Mouse (Mus musculus): Measurements from ENCODE around the gene Sec13.

DNA sequence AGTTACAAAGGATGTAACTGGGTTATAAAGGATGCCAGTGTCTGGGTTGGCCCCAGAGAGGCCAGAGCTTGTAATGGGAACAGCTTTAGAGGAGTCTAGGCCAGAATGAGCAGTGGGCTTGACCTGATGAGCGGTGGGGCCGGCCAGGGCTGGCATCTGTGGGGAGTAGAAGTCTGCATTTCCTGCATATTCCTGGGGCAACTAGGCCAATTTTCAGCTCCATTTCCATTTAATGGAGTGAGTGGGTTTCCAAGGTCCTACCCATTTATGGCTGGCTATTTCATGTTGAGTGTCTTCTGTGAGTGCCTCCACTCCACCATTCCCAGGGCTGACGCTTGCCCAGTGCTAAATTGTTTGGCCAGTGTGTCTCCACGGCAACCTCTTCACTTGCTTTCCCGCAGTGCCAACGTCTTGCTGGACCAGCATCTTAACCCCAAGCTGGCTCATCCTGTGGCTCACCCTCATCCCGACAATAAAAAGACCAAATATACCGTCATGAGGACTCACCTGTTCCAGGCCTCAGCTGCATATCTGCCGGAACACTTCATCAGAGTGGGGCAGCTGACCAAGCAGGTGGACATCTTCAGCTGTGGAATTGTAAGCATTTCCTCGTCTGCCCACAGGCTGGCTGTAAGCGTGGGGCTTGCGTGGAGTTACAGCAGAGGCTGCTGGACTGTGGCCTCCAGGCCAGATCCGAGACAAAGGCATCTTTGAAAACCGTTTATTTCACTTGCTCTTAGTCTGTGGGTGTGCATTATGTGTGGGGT lies 62.1 kb downstream of the Sec13 start:
- TF ChIP-seq CTCF (IDR thresholded peaks at IDR 0.05; ENCODE audit: extremely low read depth, insufficient read depth, low read length), result no peak
- no peak for TF ChIP-seq POLR2A (IDR thresholded peaks at IDR 0.05; ENCODE audit: extremely low read depth, insufficient read depth, low read length)

Data from cortical plate, adult 2 months (tissue).